Mouse (Mus musculus): Measurements from ENCODE around the gene Btbd3. TPM values are rescaled to one million over a fixed set of nuclear protein-coding genes. Genes with fewer than 3 reads are reported as not detected.

The Btbd3 gene
- not detected for polyA plus RNA-seq (2017; shearing (Covaris generic))

DNA sequence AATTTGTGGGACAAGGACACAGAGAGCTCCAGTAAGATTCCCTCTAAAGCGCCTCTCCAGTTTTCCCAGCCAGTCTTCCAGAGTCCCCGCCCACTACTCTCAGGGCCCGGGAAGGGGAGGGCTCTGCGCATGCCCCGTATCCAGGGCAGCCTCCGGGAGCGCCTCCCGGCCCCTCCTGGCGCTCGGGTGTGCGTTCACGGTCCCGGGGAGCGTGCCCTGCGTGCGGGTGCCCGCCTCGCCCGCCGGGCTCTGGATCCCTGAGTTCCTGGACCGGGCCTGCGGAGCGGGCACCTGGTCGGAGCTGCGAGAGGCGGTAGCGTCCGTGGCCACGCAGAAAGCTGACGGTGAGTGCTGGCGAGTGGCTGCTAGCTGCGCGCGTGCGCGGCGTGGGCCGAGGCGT lies at the start of gene Btbd3:
Btbd3 (plus strand) TSS at position 155 of the 400 bp plus-strand sequence.

